Mouse (Mus musculus): Measurements from ENCODE around the gene Ddx41.

- no peak for TF ChIP-seq CTCF (IDR thresholded peaks at IDR 0.05; ENCODE audit: low read depth, low read length)
- TF ChIP-seq POLR2AphosphoS5 (IDR thresholded peaks at IDR 0.05; ENCODE audit: insufficient replicate concordance, low read depth, low read length), result no peak
- TF ChIP-seq GATA1 (IDR thresholded peaks at IDR 0.05; ENCODE audit: borderline replicate concordance, low read length), result no peak
These were observed 1.3 kb downstream of the Ddx41 start for GRCm38 (mm10) chr13:55535191-55535590.
